Mouse (Mus musculus) layer of hippocampus, adult 2 months (tissue): ENCODE measurements around the gene Mief2. TPM values are rescaled to one million over a fixed set of nuclear protein-coding genes. Genes with fewer than 3 reads are reported as not detected.

Experiments used
- DNase-seq, 2 experiments: peaks; one replicate each; pipeline ENCODE4 v3.0.0; 2022; ENCODE audit warnings: low spot score in 2 of 2
- H3K27ac ChIP-seq: fragments of 200-600 bp; 2 replicates; pipeline ENCODE4 v1.8.1; 2022
- H3K4me3 ChIP-seq: fragments of 200-600 bp; 2 replicates; pipeline ENCODE4 v1.8.1; 2022; ENCODE audit warnings: mild to moderate bottlenecking
- CTCF ChIP-seq: fragments of 200-600 bp; conservative IDR thresholded peaks from 2 replicates; pipeline ENCODE4 v1.8.1; 2022; ENCODE audit warnings: antibody characterized with exemption, mild to moderate bottlenecking, moderate library complexity
- total RNA-seq, 2 experiments: library from RNA; stranded (reverse); gene quantifications; 2 replicates each; pipeline ENCODE4 v1.2.3; 2021

The Mief2 gene
- total RNA-seq, 2 experiments from 2014 or later: 21.2 to 25.0 TPM

DNA sequence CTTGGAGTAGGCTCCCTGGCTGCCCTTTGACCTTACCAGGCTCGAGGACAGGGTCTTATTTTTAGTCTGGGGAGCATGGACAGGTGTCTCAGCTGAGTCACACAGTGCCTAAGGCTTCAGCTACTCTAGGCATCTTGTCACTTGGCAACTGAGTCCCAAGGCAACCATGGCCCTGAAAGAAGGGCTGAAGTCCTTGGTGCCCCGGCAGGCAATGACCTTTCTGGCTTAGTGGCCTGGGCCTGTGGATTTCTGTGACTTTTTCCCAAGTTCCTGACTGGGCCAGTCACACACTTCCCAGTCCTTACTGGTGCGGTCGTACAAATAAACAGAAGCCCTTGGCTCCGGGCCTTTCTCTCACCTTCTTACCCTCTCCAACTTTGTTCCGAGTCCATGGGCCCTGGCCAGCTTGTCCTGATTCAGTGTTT, 1.0 kb downstream of the Mief2 start:
- Histone ChIP-seq H3K4me3 (peak overlapping the region; percentile 100), H3K27ac (peak overlapping the region; percentile 85)
- no peak for TF ChIP-seq CTCF
- no peak for DNase-seq

DNA sequence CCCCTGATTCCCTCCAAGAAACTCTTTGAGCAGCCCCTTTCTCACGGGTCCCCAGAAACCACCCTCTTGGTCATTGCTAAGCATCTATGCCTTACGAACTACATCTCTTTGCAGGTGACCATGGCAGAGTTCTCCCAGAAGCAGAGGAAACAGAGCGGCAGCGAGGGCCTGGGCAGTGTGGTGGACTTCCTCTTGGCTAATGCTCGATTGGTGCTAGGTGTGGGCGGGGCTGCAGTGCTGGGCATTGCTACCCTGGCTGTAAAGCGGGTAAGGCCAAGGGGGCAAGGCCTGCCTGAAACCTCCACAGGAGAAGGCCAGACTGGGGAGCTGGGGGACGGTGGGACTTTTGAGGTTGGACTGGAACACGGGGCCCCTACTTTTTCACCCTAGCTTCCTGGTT, 2.0 kb downstream of the Mief2 start:
- no peak overlapping the region for H3K4me3 ChIP-seq
- DNase-seq: no peak
- TF ChIP-seq CTCF: no peak
- H3K27ac ChIP-seq: no peak overlapping the region

DNA sequence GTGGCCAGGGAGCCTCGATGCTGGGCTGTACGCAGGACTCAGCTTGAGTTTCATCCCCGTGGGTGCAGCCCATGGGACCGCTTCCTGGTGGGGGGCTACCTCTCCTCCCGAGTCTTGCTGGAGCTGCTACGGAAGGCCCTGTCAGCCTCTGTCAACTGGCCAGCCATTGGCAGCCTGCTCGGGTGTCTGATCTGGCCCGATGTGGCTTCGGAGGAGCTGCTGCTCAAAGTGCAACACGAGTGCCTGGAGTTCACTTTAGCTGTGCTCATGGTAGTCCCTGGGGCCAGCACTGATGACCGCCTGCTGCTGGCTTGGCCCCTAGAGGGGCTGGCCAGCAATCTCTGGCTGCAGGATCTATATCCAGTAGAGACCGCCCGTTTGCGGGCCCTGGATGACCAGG, 3.1 kb downstream of the Mief2 start:
- H3K4me3 ChIP-seq: no peak overlapping the region
- H3K27ac ChIP-seq: no peak overlapping the region
- TF ChIP-seq CTCF: no peak
- DNase-seq: no peak

DNA sequence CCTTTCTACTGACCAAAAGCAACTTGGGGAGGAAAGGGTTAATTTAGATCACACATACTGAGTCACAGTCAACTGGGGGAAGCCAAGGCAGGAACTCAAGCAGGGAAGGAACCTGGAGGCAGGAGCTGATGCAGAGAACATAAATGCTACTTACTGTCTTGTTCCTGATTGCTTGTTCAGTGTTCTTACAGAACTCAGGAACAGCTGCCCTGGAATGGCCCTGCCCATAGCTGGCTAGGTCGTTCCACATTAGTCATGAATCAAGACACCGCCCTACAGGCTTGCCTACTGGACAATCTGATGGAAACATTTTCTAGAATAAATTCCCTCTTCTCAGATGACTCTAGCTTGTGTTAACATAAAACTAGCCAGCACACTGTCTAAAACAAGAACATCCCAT, 6.0 kb downstream of the Mief2 start:
- DNase-seq: no peak
- TF ChIP-seq CTCF: no peak
- H3K27ac ChIP-seq: no peak overlapping the region
- H3K4me3 ChIP-seq: no peak overlapping the region

DNA sequence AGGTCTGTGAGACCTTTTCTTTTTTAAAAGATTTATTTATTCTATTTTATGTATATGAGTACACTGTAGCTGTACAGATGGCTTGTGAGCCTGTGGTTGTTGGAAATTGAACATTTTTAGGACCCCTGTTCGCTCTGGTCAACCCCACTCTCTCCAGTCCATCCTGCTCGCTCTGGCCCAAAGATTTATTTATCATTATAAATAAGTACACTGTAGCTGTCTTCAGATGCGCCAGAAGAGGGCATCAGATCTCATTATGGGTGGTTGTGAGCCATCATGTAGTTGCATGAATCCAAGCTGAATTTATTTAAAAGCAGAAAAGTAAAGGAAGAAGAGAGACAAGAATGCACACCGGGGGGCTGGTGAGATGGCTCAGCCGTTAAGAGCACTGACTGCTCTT, 7.0 kb downstream of the Mief2 start:
- Histone ChIP-seq H3K4me3 (no peak overlapping the region), H3K27ac (no peak overlapping the region)
- DNase-seq: no peak
- TF ChIP-seq CTCF: peak; percentile 61

DNA sequence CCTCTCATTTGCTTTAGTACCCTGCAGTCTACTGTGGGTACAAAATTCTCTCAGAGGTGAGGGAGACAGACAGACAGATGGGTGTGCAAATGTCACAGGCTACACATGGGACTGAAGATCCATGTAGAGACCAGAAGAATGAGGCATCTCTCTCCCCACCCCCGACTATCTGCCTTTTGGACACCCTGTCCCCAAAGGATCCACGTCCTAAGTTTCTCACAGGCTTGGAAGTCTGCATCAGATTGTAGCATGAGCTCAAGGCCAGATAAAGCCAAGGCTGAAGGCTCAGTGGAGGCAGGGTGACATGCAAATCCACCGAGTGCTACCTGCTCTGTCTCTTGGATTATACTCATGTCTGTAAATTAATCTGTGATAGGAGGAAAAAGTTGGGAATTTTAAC, 8.3 kb downstream of the Mief2 start:
- DNase-seq: no peak
- no peak for TF ChIP-seq CTCF
- no peak overlapping the region for H3K27ac ChIP-seq
- no peak overlapping the region for H3K4me3 ChIP-seq

DNA sequence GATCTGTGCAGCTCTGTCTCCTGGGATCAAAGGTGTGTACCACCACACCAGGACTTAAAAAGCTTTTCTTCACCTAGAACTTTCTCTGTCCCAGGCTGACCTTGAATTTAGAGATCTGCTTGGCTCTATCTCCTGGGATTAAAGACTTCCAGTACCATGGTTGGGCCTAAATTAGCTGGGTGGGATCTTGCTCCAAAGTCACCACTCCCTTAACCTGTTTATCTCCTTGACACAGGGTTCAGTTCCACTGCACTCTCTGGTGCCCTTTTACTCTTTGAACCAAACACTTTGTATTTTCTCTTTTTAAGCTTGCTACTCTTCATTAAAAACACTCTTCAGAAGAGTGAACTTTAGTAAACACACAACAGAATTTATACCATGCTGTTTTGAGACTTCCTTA, 9.3 kb downstream of the Mief2 start:
- Histone ChIP-seq H3K27ac (no peak overlapping the region), H3K4me3 (no peak overlapping the region)
- TF ChIP-seq CTCF: no peak
- DNase-seq: no peak

DNA sequence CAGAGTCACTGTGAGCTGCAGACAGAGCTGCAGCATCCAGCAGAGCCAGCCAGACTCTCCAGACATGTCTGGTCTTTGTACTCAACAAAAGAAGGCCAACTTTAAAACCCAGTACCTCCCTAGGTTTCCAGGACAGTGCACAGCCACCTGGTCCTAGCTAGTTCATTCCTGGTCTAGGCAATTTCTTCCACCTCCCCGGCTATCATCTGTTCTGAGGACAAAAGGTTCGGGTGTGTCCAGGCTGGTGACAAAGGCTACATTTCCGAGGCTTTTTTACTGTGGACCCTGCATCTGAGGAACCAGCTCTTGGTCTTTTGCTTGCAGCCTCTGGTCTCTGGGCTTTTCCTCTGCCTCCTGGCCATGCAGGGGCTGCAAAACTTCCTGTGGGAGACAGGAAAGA, 12.1 kb downstream of the Mief2 start:
- Histone ChIP-seq H3K4me3 (no peak overlapping the region), H3K27ac (no peak overlapping the region)
- DNase-seq: no peak
- no peak for TF ChIP-seq CTCF

DNA sequence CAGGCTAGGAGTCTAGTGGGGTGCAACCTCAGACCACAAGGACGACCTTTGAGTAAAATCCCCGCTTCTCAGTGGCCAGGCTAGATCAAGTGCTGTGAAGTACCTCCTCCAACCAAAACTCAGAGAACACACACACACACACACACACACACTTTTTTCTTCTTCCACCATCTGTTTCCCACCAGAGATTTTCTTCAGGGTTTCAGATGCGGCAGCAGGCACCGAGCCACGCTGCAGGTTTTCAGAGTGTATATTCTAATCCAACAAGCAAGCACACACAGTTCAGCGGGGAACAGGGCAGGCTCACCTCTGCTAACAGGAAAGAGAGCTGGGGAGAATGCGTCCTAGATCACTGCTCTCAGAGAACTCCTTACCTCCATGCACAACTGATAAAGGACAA, 27.4 kb downstream of the Mief2 start:
- peak in 1 of 2 experiments; percentile 38 for DNase-seq
- H3K27ac ChIP-seq: no peak overlapping the region

DNA sequence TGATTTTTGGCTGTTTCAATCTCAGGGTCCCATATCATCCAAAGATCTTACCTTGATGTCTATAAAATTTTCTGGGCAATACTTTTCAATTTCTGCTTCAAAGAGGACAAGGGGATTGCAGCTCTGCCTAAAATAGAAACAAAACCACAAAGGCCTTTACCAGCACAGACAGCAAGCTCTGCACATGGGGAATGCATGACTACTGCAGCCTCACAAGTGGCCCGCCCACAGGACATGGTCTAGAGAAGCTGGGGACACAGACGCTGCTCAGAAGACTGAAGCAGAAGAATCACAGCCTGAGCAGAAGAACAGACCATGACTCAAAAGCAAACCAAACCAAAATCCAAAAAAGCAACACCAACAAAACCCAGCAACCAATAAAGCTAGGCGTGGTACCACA, 33.5 kb downstream of the Mief2 start:
- H3K4me3 ChIP-seq: no peak overlapping the region
- no peak overlapping the region for H3K27ac ChIP-seq
- TF ChIP-seq CTCF: no peak
- no peak for DNase-seq

More for the DNA sequence above, 27.4 kb downstream of the Mief2 start:
- no peak for TF ChIP-seq CTCF
- no peak overlapping the region for H3K4me3 ChIP-seq

DNA sequence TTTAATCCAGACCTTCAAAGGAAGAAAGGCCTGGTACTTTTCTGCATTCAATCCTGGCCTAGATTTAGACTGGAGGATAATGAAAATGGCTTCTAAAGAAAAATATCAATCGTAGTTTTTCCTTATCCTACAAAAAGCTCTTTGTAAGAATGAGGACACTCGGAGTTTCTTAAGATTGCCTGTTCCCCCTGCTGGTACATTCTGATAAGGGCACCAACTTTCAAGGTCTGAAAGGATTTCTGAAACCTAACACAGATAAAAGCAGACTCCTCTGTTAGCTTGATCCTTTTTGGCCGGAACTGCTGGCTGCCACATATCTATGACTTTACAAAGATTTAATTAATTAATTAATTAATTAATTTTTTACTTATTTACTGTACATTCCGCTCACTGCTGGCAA, 38.8 kb downstream of the Mief2 start:
- peak; percentile 62 for TF ChIP-seq CTCF
- no peak for DNase-seq
- Histone ChIP-seq H3K4me3 (no peak overlapping the region), H3K27ac (no peak overlapping the region)

DNA sequence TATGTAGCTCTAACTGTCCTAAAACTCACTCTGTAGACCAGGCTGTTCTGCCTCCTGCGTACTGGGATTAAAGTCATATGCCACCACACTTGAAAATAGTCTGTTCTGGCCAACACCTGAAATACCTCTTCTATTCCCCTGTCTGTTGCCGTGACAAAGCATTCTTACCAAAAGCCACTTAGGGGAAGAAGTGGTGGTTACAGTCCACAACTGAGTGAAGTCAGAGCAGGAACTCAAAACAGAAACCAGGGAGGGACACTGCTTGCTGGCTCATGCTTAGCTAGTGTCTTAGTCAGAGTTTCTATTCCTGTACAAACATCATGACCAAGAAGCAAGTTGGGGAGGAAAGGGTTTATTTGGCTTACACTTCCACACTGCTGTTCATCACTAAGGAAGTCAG, 41.1 kb downstream of the Mief2 start:
- DNase-seq: no peak
- no peak for TF ChIP-seq CTCF
- H3K27ac ChIP-seq: no peak overlapping the region

DNA sequence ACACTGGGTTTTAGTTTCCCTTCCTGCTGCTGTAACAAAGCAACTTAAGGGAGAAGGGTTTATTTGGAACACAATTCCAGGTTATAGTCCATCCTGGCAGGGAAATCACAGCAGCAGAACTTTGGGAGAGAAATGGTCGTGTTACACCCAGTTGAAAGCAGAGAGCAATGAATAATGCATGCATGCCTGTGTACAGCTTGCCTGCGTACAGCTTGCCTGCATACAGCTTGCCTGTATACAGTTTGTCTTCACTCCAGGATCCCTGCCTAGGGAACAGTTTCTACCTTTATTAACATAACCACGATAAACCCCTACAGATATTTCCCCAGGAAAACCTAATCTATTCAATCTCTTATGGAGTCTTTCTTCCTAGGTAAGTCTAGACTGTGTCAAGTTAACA, 42.6 kb downstream of the Mief2 start:
- no peak for TF ChIP-seq CTCF
- Histone ChIP-seq H3K27ac (no peak overlapping the region), H3K4me3 (no peak overlapping the region)
- DNase-seq: no peak

More for the DNA sequence above, 41.1 kb downstream of the Mief2 start:
- no peak overlapping the region for H3K4me3 ChIP-seq

DNA sequence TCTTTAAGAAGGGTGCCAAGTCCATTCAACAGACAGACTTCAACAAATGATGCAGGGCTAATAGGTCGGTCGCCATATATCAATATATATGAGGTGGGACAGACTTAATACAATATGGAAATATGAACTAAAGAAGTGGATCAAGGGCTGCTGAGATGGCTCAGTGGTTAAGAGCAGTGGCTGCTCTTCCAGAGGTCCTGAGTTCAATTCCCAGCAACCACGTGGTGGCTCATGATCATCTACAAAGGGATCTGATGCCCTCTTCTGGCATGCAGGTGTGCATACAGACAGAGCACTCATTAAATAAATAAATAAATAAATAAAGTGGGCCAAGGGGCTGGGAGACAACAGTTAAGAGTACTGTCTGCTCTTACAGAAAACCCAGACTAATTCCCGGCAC, 44.0 kb downstream of the Mief2 start:
- no peak overlapping the region for H3K4me3 ChIP-seq
- no peak for DNase-seq
- H3K27ac ChIP-seq: no peak overlapping the region
- peak; percentile 24 for TF ChIP-seq CTCF

DNA sequence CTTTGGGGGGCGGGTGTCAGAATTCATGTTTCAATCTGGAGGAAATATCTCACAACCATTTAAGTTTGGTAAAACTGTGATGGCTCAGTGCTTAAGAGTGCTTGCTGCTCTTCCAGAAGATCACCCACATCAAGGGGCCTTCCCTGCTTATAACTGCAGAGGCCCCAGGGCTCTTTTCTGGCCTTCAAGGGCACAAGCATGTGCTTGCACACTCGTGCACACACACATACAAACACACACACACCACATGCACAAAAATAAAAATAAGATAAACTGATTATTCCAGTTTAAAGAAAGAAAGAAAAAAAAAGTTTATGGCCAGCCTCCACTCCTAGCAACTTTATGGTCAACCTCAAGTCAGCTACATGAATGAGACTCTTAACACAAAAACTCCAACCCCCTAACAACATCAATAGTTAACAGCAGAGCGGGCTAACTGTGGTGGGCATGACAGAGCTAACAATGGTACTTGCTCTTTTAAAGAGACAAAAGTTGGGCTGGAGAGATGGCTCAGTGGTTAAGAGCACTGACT, 46.0 kb downstream of the Mief2 start:
- TF ChIP-seq CTCF: no peak
- DNase-seq: no peak
- Histone ChIP-seq H3K27ac (no peak overlapping the region), H3K4me3 (no peak overlapping the region)
